Mouse (Mus musculus) small intestine, adult 2 months (tissue): ENCODE measurements around the gene Gm19402.
A peak's percentile ranks its signal among the peaks of the same experiment; 100 is the strongest.

Source experiments
- CTCF ChIP-seq: fragments of 200-500 bp; IDR thresholded peaks from 2 replicates; pipeline ENCODE4 v1.5.1; 2012; ENCODE audit warnings: low read depth, mild to moderate bottlenecking, control low read depth, inconsistent platforms, low read length, moderate library complexity, mixed read lengths; ENCODE audit not compliant: insufficient replicate concordance, insufficient read length; ENCODE audit errors: extremely low read depth
- POLR2A ChIP-seq: fragments of 200-500 bp; IDR thresholded peaks from 2 replicates; pipeline ENCODE4 v1.6.1; 2012; ENCODE audit warnings: low read depth, mild to moderate bottlenecking, control low read depth, inconsistent platforms, low read length, moderate library complexity

DNA sequence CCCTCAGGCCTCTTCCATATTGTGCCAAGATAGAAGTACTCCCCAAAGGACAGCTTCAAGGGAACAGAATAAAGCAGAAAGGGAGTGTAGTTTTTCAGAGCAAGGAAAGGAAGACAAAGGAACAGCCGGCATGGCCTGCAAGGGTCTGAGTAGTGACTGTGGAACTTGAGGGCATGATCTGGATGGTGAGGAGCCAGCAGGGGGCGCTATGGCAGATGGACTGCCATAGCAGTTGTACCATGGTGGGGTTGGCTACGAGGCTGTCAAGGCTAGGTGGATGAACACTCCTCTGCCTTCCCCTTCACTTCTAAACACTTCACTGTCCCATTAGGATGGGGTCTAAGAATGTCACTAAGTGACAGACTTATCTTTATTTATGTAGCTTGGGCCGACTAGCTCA, 38.7 kb upstream of the Gm19402 start:
- TF ChIP-seq CTCF (peak; percentile 52; the same call in 1 of the 2 replicates), POLR2A (no peak)
